Mouse (Mus musculus): ENCODE results near the gene Rps19bp1.

GRCm38 (mm10) chr15:80279053-80279452 lies 14.9 kb upstream of the Rps19bp1 start:
- TF ChIP-seq CTCF (IDR thresholded peaks at IDR 0.05; ENCODE audit: insufficient read depth, low read length) (no peak), POLR2A (IDR thresholded peaks at IDR 0.05; ENCODE audit: borderline replicate concordance, extremely low read depth, low read depth, low read length) (no peak)

All from lung, adult 2 months (tissue).